Mouse (Mus musculus) intestine, embryonic 15.5 days (tissue): ENCODE measurements around the gene Mtrf1l. TPM values are rescaled to one million over a fixed set of nuclear protein-coding genes. Genes with fewer than 3 reads are reported as not detected.
A peak's percentile ranks its signal among the peaks of the same experiment; 100 is the strongest.

Source experiments
- ATAC-seq: fragments of 200-750 bp; cut with Nextera tagmentation; 2 replicates; pipeline ENCODE4 v1.8.0; 2017; ENCODE audit warnings: moderate TSS enrichment, moderate library complexity
- H3K27ac ChIP-seq: fragments of 300-500 bp; sonication (generic); 2 replicates; pipeline ENCODE4 v1.5.1; 2015; ENCODE audit warnings: mild to moderate bottlenecking, inconsistent platforms
- H3K27me3 ChIP-seq: fragments of 300-500 bp; sonication (generic); replicated peaks from 2 replicates; pipeline ENCODE4 v1.6.1; 2015; ENCODE audit warnings: inconsistent platforms
- H3K36me3 ChIP-seq: fragments of 300-500 bp; sonication (generic); 2 replicates; pipeline ENCODE4 v1.6.1; 2015; ENCODE audit warnings: inconsistent platforms
- H3K4me1 ChIP-seq: fragments of 300-500 bp; sonication (generic); replicated peaks from 2 replicates; pipeline ENCODE4 v1.6.1; 2015; ENCODE audit warnings: inconsistent platforms
- H3K4me2 ChIP-seq: fragments of 300-500 bp; sonication (generic); replicated peaks from 2 replicates; pipeline ENCODE4 v1.6.1; 2015; ENCODE audit warnings: mild to moderate bottlenecking, inconsistent platforms
- H3K4me3 ChIP-seq: fragments of 300-500 bp; sonication (generic); replicated peaks from 2 replicates; pipeline ENCODE4 v1.5.1; 2015; ENCODE audit warnings: inconsistent platforms
- H3K9ac ChIP-seq: fragments of 300-500 bp; sonication (generic); 2 replicates; pipeline ENCODE4 v1.6.1; 2015; ENCODE audit warnings: inconsistent platforms
- H3K9me3 ChIP-seq: fragments of 300-500 bp; sonication (generic); 2 replicates; pipeline ENCODE4 v1.6.1; 2016; ENCODE audit warnings: inconsistent platforms
- WGBS: fragments of 180-500 bp; shearing (Covaris S2); methylation state at CpG from one replicate; pipeline ENCODE4 v1.1.7; 2015; 5-methylcytosine and 5-hydroxymethylcytosine counted together
- polyA plus RNA-seq: library from polyadenylated mRNA; unstranded; fragments of >200 nt; fragmentation: Nextera tagmentation; extraction: Ambion mirVana; gene quantifications from 2 replicates; pipeline ENCODE4 v1.2.1, GENCODE M21; 2015

Gene Mtrf1l
- 14.7 and 18.1 TPM in 2 replicates for polyA plus RNA-seq

DNA sequence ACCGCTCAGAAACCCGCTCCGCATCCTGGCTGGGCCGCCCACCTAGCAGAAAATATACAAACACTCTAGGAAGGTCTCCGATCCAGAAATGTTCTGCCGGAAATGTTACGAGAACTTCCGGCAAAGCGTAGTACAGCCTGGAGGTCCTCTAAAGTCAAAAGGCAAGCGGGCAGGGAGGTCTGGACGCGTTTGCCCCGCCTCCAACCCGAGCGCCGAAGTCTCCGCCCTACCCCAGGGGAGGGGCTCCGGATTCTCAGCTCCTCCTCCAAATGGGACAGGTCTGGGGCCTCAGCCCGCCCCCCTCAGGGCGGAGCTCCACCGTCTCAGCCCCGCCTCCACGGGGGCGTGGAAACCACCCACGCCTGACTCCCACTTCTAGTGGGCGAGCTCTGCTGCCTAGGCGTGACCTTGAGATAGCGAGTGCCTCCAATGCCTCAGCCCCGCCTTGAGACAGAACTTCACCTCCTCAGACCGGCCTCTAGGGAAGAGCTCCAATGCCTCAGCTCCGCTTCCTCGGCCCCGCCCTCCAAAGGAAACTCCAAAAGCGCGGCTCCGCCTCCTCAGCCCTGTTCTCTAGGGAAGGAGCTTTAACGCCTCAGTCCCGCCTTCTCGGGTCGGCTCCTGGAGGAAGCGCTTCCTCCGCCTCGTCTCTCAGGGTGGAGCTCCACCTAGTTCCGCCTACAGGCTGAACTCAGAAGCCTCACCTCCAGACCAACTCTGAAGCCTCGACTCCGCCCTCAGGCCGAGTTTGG is at the start of gene Mtrf1l:
Gene Mtrf1l (minus strand): TSS at position 171 of the 752 bp plus-strand sequence.
- peaks cover 12% of the 10 kb centered on the region for H3K4me1 ChIP-seq
- peak within 1 kb of the TSS; percentile 87 for H3K4me3 ChIP-seq
- H3K4me2 ChIP-seq: peak within 1 kb of the TSS; percentile 72
- H3K27me3 ChIP-seq: no peaks in the 10 kb centered on the region
- peak; percentile 97 for ATAC-seq
- peak within 1 kb of the TSS; percentile 94 for H3K27ac ChIP-seq
- WGBS: under 1% methylated on average over 47 of the region's 47 CpGs
- no peaks in the 10 kb centered on the region for H3K36me3 ChIP-seq
- H3K9ac ChIP-seq: peak within 1 kb of the TSS; percentile 86
- H3K9me3 ChIP-seq: no peaks in the 10 kb centered on the region

- H3K27ac ChIP-seq: no peak overlapping the region
- no peak overlapping the region for H3K4me3 ChIP-seq
- ATAC-seq: 0 out of 2 replicates have a peak, but pooled peaks have one; percentile 23
- no peaks in the 10 kb centered on the region for H3K27me3 ChIP-seq
- H3K4me2 ChIP-seq: no peak overlapping the region
- H3K4me1 ChIP-seq: no peaks in the 10 kb centered on the region
- WGBS: 37% methylated on average over 4 of the region's 4 CpGs
- H3K9ac ChIP-seq: no peak overlapping the region
- H3K36me3 ChIP-seq: no peaks in the 10 kb centered on the region
- no peaks in the 10 kb centered on the region for H3K9me3 ChIP-seq
These were observed 47.4 kb upstream of the Mtrf1l start for GRCm38 (mm10) chr10:5871081-5871480.

DNA sequence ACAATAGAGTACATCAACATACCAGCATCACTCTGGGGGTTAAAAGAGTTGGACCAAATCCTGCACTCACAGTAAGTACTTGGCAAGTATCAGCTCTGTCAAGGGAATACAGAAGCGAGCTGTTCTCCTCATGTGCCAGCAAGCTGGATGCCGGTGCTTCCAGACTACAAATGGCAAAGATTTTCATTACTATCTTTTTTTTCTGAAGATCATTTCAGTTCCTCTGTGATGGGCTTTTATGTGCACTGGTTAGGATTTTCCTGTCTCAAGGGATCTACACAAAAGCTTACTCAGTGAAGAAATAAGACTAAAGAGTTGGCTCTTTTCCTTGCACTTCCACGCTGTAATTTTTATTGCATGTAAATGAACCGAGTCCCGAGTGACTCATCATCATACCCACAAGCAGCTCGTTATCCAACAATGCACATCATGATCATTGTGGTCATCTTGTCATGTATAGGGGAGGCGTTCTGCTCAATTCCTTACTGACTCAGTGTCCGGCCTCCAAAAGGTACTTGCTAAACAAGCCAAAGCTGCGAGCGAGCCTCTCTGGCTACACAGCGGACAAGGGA is 44.4 kb upstream of the Mtrf1l start:
- Histone ChIP-seq H3K27ac (no peak overlapping the region), H3K9me3 (no peaks in the 10 kb centered on the region), H3K36me3 (no peaks in the 10 kb centered on the region), H3K27me3 (no peaks in the 10 kb centered on the region), H3K4me2 (no peak overlapping the region), H3K4me1 (no peaks in the 10 kb centered on the region), H3K9ac (no peak overlapping the region), H3K4me3 (no peak overlapping the region)
- ATAC-seq: no peak
- WGBS: 70% methylated on average over 11 of the region's 11 CpGs

DNA sequence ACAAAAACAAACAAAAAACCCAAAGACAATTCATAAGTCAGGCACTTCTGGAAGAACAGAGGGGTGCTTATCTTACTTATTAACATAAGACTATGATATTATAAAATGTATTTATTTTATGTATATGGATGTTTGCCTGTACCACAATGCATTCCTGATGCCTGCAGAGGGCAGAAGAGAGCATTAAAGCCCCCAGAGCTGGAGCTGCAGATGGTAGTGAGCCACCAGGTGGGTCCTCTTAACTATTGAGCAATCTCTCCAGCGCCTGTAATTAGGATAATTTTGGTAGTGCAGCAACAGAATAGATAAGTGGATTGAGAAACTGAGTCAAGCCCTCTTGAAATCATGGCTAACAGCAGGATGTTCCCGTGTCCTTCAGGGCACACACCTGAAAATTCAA is 42.3 kb upstream of the Mtrf1l start:
- 59% methylated on average over 2 of the region's 2 CpGs for WGBS
- Histone ChIP-seq H3K9me3 (no peaks in the 10 kb centered on the region), H3K27me3 (no peaks in the 10 kb centered on the region), H3K27ac (no peak overlapping the region), H3K4me1 (no peaks in the 10 kb centered on the region), H3K9ac (no peak overlapping the region), H3K36me3 (no peaks in the 10 kb centered on the region), H3K4me3 (no peak overlapping the region), H3K4me2 (no peak overlapping the region)
- no peak for ATAC-seq

- Histone ChIP-seq H3K9ac (no peak overlapping the region), H3K9me3 (no peaks in the 10 kb centered on the region), H3K36me3 (no peaks in the 10 kb centered on the region), H3K27ac (no peak overlapping the region), H3K4me2 (no peak overlapping the region), H3K4me1 (no peaks in the 10 kb centered on the region), H3K4me3 (no peak overlapping the region), H3K27me3 (no peaks in the 10 kb centered on the region)
- 95% methylated on average over 3 of the region's 3 CpGs for WGBS
- ATAC-seq: no peak
These were observed 39.0 kb upstream of the Mtrf1l start for GRCm38 (mm10) chr10:5862669-5863068.

- 80% methylated on average over 3 of the region's 3 CpGs for WGBS
- Histone ChIP-seq H3K4me1 (no peaks in the 10 kb centered on the region), H3K9ac (no peak overlapping the region), H3K36me3 (no peaks in the 10 kb centered on the region), H3K4me2 (no peak overlapping the region), H3K27ac (no peak overlapping the region), H3K9me3 (no peaks in the 10 kb centered on the region), H3K27me3 (no peaks in the 10 kb centered on the region), H3K4me3 (no peak overlapping the region)
- no peak for ATAC-seq
These were observed 37.1 kb upstream of the Mtrf1l start for GRCm38 (mm10) chr10:5860849-5861248.

DNA sequence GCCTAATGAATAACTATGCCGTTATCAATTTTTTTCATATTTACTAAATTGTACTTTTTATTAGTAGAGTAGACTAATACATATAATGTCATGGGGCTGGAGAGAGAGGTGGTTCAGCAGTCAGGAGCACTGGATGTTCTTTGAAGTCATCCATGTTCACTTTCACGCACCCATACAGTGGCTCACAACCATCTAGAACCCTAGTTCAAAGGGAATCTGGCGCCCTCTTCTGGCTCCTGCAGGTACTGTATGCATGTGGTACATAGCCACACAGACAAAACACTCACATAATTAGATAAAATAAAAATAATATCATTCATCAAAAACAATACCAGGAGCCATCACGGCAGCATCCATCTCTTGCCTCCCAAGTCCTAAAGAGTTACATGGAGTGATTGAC is 36.0 kb upstream of the Mtrf1l start:
- ATAC-seq: no peak
- no peaks in the 10 kb centered on the region for H3K9me3 ChIP-seq
- no peak overlapping the region for H3K27ac ChIP-seq
- H3K4me1 ChIP-seq: no peaks in the 10 kb centered on the region
- H3K27me3 ChIP-seq: no peaks in the 10 kb centered on the region
- H3K4me2 ChIP-seq: no peak overlapping the region
- no peak overlapping the region for H3K4me3 ChIP-seq
- 74% methylated on average over 4 of the region's 4 CpGs for WGBS
- no peak overlapping the region for H3K9ac ChIP-seq
- H3K36me3 ChIP-seq: no peaks in the 10 kb centered on the region

DNA sequence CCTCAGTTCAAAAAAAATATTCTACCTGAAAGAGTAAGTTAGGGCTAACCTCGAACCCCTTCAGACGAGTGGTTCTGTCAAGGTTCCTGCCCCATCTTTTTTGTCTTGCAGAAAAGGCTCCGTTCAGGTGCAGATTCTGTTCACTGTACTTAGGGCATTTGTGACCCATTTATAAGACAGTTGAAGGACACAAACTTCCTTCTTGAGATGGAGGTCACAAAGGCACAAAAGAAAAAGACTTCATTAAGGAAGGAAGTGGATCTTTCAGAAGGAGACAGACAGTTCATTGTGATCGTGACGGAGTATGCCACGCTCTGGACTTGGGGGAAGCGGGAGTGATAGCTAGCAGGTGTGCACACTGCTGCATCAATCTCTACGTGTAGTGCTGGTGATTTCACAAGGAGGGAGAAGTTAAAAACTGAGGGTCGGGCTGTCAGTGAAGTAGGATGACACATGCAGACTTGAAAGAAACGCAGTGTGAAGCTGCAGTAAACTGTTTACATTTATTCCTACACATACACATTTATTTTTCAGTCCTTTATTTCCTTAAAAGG is 34.4 kb upstream of the Mtrf1l start:
- Histone ChIP-seq H3K4me3 (no peak overlapping the region), H3K27ac (no peak overlapping the region), H3K9me3 (no peaks in the 10 kb centered on the region), H3K4me2 (no peak overlapping the region), H3K9ac (no peak overlapping the region), H3K27me3 (no peaks in the 10 kb centered on the region), H3K36me3 (no peaks in the 10 kb centered on the region), H3K4me1 (no peaks in the 10 kb centered on the region)
- ATAC-seq: no peak
- WGBS: 48% methylated on average over 10 of the region's 10 CpGs

- no peaks in the 10 kb centered on the region for H3K4me1 ChIP-seq
- H3K4me3 ChIP-seq: no peak overlapping the region
- no peak overlapping the region for H3K9ac ChIP-seq
- no peaks in the 10 kb centered on the region for H3K9me3 ChIP-seq
- H3K36me3 ChIP-seq: no peaks in the 10 kb centered on the region
- 85% methylated on average over 8 of the region's 8 CpGs for WGBS
- H3K27ac ChIP-seq: no peak overlapping the region
- ATAC-seq: no peak
- H3K27me3 ChIP-seq: no peaks in the 10 kb centered on the region
- H3K4me2 ChIP-seq: no peak overlapping the region
These were observed 29.7 kb upstream of the Mtrf1l start for GRCm38 (mm10) chr10:5853290-5853868.

DNA sequence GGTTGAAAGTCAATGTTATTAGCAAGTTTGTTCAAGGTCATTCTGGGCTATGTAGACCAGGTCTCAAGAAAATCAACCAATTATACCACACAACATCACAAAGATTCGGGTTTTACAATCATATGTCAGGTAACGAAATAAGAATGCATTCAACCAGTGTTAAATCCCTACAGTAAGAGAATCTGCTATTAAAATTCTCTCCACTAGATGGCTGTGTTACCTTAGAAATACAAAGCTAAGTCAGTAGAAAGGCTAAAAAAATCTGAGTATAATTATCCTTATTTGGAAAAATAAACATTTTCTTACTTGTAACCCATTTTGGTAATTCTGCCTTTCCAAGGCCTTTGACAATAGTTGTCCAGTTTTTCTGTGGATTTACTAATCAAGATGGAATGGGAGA is 23.2 kb upstream of the Mtrf1l start:
- no peak overlapping the region for H3K4me3 ChIP-seq
- no peaks in the 10 kb centered on the region for H3K9me3 ChIP-seq
- no peak for ATAC-seq
- H3K4me1 ChIP-seq: no peaks in the 10 kb centered on the region
- no peaks in the 10 kb centered on the region for H3K27me3 ChIP-seq
- no peaks in the 10 kb centered on the region for H3K36me3 ChIP-seq
- 38% methylated on average over 2 of the region's 2 CpGs for WGBS
- no peak overlapping the region for H3K27ac ChIP-seq
- no peak overlapping the region for H3K9ac ChIP-seq
- H3K4me2 ChIP-seq: no peak overlapping the region

DNA sequence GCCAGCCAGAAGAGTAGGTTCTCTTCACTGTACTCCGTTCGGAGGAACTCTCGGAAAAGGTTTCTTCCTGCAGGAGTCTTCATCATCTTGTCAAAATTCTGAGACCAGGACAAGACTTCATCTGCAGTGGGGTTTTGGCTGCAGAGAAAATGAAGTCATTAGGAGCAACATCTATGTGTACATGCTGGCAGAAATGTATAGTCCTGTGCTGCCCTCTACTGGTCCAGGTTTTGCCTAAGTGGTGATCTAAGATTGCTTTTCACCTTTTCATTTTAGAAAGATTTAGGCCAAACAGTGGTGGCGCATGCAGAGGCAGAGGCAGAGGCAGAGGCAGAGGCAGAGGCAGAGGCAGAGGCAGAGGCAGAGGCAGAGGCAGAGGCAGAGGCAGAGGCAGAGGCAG is 17.7 kb upstream of the Mtrf1l start:
- no peaks in the 10 kb centered on the region for H3K36me3 ChIP-seq
- ATAC-seq: no peak
- no peak overlapping the region for H3K4me3 ChIP-seq
- H3K27me3 ChIP-seq: no peaks in the 10 kb centered on the region
- no peak overlapping the region for H3K4me2 ChIP-seq
- no peak overlapping the region for H3K27ac ChIP-seq
- 75% methylated on average over 4 of the region's 4 CpGs for WGBS
- no peak overlapping the region for H3K9ac ChIP-seq
- no peaks in the 10 kb centered on the region for H3K9me3 ChIP-seq
- no peaks in the 10 kb centered on the region for H3K4me1 ChIP-seq

GRCm38 (mm10) chr10:5826336-5827025 is 2.8 kb upstream of the Mtrf1l start:
- Histone ChIP-seq H3K9me3 (no peaks in the 10 kb centered on the region), H3K27me3 (no peaks in the 10 kb centered on the region), H3K9ac (no peak overlapping the region), H3K4me3 (no peak overlapping the region), H3K36me3 (no peaks in the 10 kb centered on the region), H3K4me1 (peaks cover 12% of the 10 kb centered on the region), H3K27ac (no peak overlapping the region), H3K4me2 (no peak overlapping the region)
- ATAC-seq: no peak
- WGBS: 74% methylated on average over 6 of the region's 6 CpGs
